Mouse (Mus musculus) MEL (cell line): ENCODE results near the gene Glra3. TPM values are rescaled to one million over a fixed set of nuclear protein-coding genes. Genes with fewer than 3 reads are reported as not detected.

ENCODE experiments used
- DNase-seq: peaks from one replicate; pipeline ENCODE4 v3.0.0; 2011; ENCODE audit warnings: low read depth, low spot score
- H3K27ac ChIP-seq: 2 replicates; pipeline ENCODE4 v1.5.1; 2012; ENCODE audit warnings: low read depth, mild to moderate bottlenecking, control low read depth, low read length, moderate library complexity; ENCODE audit not compliant: control insufficient read depth
- H3K27me3 ChIP-seq, 2 experiments: fragments of 150-350 bp in 1 of 2; sonication (generic) in 1 of 2; 2 replicates each; pipeline ENCODE4 v1.6.1; 2012; ENCODE audit warnings: low read length in 2 of 2, mild to moderate bottlenecking in 2 of 2, improper control_type of control experiment in 1 of 2, moderate library complexity in 1 of 2; ENCODE audit not compliant: insufficient read depth in 2 of 2, control insufficient read depth in 1 of 2
- H3K36me3 ChIP-seq, 2 experiments: 2 replicates each; pipeline ENCODE4 v1.6.1; 2012 to 2014; ENCODE audit warnings: low read length in 2 of 2, improper control_type of control experiment in 1 of 2, inconsistent platforms in 1 of 2, mild to moderate bottlenecking in 1 of 2; ENCODE audit not compliant: insufficient read depth in 2 of 2, control insufficient read depth in 1 of 2
- H3K4me1 ChIP-seq, 2 experiments: fragments of 150-350 bp in 1 of 2; sonication (generic) in 1 of 2; 2 replicates each; pipeline ENCODE4 v1.6.1; 2012; ENCODE audit warnings: low read length in 2 of 2, improper control_type of control experiment in 1 of 2, mild to moderate bottlenecking in 1 of 2; ENCODE audit not compliant: insufficient read depth in 2 of 2, control insufficient read depth in 1 of 2
- H3K4me3 ChIP-seq, 2 experiments: fragments of 150-350 bp in 1 of 2; sonication (generic) in 1 of 2; 2 replicates each; pipeline ENCODE4 v1.5.1; 2012; ENCODE audit warnings: low read depth in 2 of 2, low read length in 2 of 2, mild to moderate bottlenecking in 2 of 2, moderate library complexity in 2 of 2, control low read depth in 1 of 2, improper control_type of control experiment in 1 of 2; ENCODE audit not compliant: control insufficient read depth in 1 of 2, insufficient read depth in 1 of 2
- H3K79me2 ChIP-seq: 2 replicates; pipeline ENCODE4 v1.6.1; 2012; ENCODE audit warnings: mild to moderate bottlenecking, low read length, moderate library complexity; ENCODE audit not compliant: control insufficient read depth, poor library complexity, insufficient read depth
- H3K9ac ChIP-seq: 2 replicates; pipeline ENCODE4 v1.6.1; 2012; ENCODE audit warnings: low read depth, mild to moderate bottlenecking, control low read depth, low read length, moderate library complexity; ENCODE audit not compliant: control insufficient read depth, poor library complexity, severe bottlenecking
- H3K9me3 ChIP-seq: fragments of 150-350 bp; sonication (generic); replicated peaks from 2 replicates; pipeline ENCODE4 v1.6.1; 2012; ENCODE audit warnings: mild to moderate bottlenecking, low read length, improper control_type of control experiment, moderate library complexity; ENCODE audit not compliant: insufficient read depth
- CHD2 ChIP-seq: IDR thresholded peaks from 2 replicates; pipeline ENCODE4 v1.6.1; 2011; ENCODE audit warnings: low read length, improper control_type of control experiment
- E2F4 ChIP-seq: IDR thresholded peaks from 2 replicates; pipeline ENCODE4 v1.6.1; 2011; ENCODE audit warnings: low read depth, low read length, improper control_type of control experiment, borderline replicate concordance
- ELF1 ChIP-seq: IDR thresholded peaks from 2 replicates; pipeline ENCODE4 v1.6.1; 2014; ENCODE audit warnings: low read depth, mild to moderate bottlenecking, inconsistent platforms, low read length, improper control_type of control experiment, moderate library complexity
- ETS1 ChIP-seq: IDR thresholded peaks from 2 replicates; pipeline ENCODE4 v1.6.1; 2012; ENCODE audit warnings: low read depth, mild to moderate bottlenecking, inconsistent platforms, low read length, improper control_type of control experiment, moderate library complexity
- GATA1 ChIP-seq: IDR thresholded peaks from 2 replicates; pipeline ENCODE4 v1.6.1; 2011; ENCODE audit warnings: low read depth, low read length, improper control_type of control experiment
- HCFC1 ChIP-seq: IDR thresholded peaks from 2 replicates; pipeline ENCODE4 v1.6.1; 2012; ENCODE audit warnings: low read depth, mild to moderate bottlenecking, inconsistent platforms, low read length, improper control_type of control experiment, moderate library complexity
- JUND ChIP-seq: IDR thresholded peaks from 2 replicates; pipeline ENCODE4 v1.6.1; 2011; ENCODE audit warnings: low read depth, mild to moderate bottlenecking, improper control_type of control experiment, low read length
- KAT2A ChIP-seq: conservative IDR thresholded peaks from 2 replicates; pipeline ENCODE4 v1.6.1; 2012; ENCODE audit warnings: low read depth, low read length, improper control_type of control experiment, inconsistent platforms
- MAFK ChIP-seq: IDR thresholded peaks from 2 replicates; pipeline ENCODE4 v1.6.1; 2011; ENCODE audit warnings: low read depth, mild to moderate bottlenecking, low read length, improper control_type of control experiment, borderline replicate concordance
- MAZ ChIP-seq: IDR thresholded peaks from 2 replicates; pipeline ENCODE4 v1.6.1; 2012; ENCODE audit warnings: low read depth, mild to moderate bottlenecking, inconsistent platforms, low read length, improper control_type of control experiment
- MEF2A ChIP-seq: IDR thresholded peaks from 2 replicates; pipeline ENCODE4 v1.6.1; 2014; ENCODE audit warnings: low read depth, mild to moderate bottlenecking, inconsistent platforms, low read length, improper control_type of control experiment; ENCODE audit not compliant: poor library complexity, insufficient replicate concordance, severe bottlenecking; ENCODE audit errors: extremely low read depth
- MXI1 ChIP-seq: IDR thresholded peaks from 2 replicates; pipeline ENCODE4 v1.6.1; 2011; ENCODE audit warnings: mild to moderate bottlenecking, low read depth, low read length, improper control_type of control experiment
- MYB ChIP-seq: IDR thresholded peaks from 2 replicates; pipeline ENCODE4 v1.6.1; 2011; ENCODE audit warnings: mild to moderate bottlenecking, low read depth, low read length, improper control_type of control experiment
- MYC ChIP-seq: IDR thresholded peaks from 2 replicates; pipeline ENCODE4 v1.6.1; 2011; ENCODE audit warnings: low read depth, mild to moderate bottlenecking, low read length, improper control_type of control experiment, moderate library complexity
- NELFE ChIP-seq: IDR thresholded peaks from 2 replicates; pipeline ENCODE4 v1.6.1; 2011; ENCODE audit warnings: low read depth, low read length, improper control_type of control experiment
- POLR2AphosphoS5 ChIP-seq: IDR thresholded peaks from 2 replicates; pipeline ENCODE4 v1.6.1; 2012; ENCODE audit warnings: low read depth, borderline replicate concordance, mild to moderate bottlenecking, inconsistent platforms, low read length, moderate library complexity, mixed read lengths
- RAD21 ChIP-seq: IDR thresholded peaks from 2 replicates; pipeline ENCODE4 v1.6.1; 2011; ENCODE audit warnings: mild to moderate bottlenecking, low read depth, low read length, improper control_type of control experiment
- RCOR1 ChIP-seq: IDR thresholded peaks from 2 replicates; pipeline ENCODE4 v1.6.1; 2012; ENCODE audit warnings: low read depth, mild to moderate bottlenecking, inconsistent platforms, low read length, improper control_type of control experiment
- SIN3A ChIP-seq: IDR thresholded peaks from 2 replicates; pipeline ENCODE4 v1.6.1; 2012; ENCODE audit warnings: low read length, improper control_type of control experiment, inconsistent platforms
- SMC3 ChIP-seq: IDR thresholded peaks from 2 replicates; pipeline ENCODE4 v1.6.1; 2011; ENCODE audit warnings: low read depth, low read length, improper control_type of control experiment
- TBP ChIP-seq: IDR thresholded peaks from 2 replicates; pipeline ENCODE4 v1.8.0; 2011; ENCODE audit warnings: low read depth, low read length, improper control_type of control experiment
- USF1 ChIP-seq: IDR thresholded peaks from 2 replicates; pipeline ENCODE4 v1.6.1; 2014; ENCODE audit warnings: low read depth, mild to moderate bottlenecking, inconsistent platforms, low read length, improper control_type of control experiment, moderate library complexity
- USF2 ChIP-seq, 2 experiments: IDR thresholded peaks; 2 replicates each; pipeline ENCODE4 v1.6.1; 2011 to 2012; ENCODE audit warnings: improper control_type of control experiment in 2 of 2, low read length in 2 of 2, borderline replicate concordance in 1 of 2, inconsistent platforms in 1 of 2, low read depth in 1 of 2, mild to moderate bottlenecking in 1 of 2; ENCODE audit not compliant: insufficient read depth in 1 of 2
- ZKSCAN1 ChIP-seq: IDR thresholded peaks from 2 replicates; pipeline ENCODE4 v1.6.1; 2012; ENCODE audit warnings: low read depth, mild to moderate bottlenecking, inconsistent platforms, low read length, improper control_type of control experiment, moderate library complexity
- ZMIZ1 ChIP-seq: IDR thresholded peaks from 2 replicates; pipeline ENCODE4 v1.6.1; 2012; ENCODE audit warnings: low read depth, mild to moderate bottlenecking, inconsistent platforms, low read length, improper control_type of control experiment, moderate library complexity
- ZNF384 ChIP-seq: IDR thresholded peaks from 2 replicates; pipeline ENCODE4 v1.6.1; 2012; ENCODE audit warnings: low read depth, mild to moderate bottlenecking, inconsistent platforms, low read length, improper control_type of control experiment
- polyA plus RNA-seq, 2 experiments: library from polyadenylated mRNA; stranded (reverse) in 1 of 2; unstranded in 1 of 2; fragments of >175 nt in 1 of 2; fragments of >200 nt in 1 of 2; gene quantifications; 2 replicates each; pipeline versions ENCODE4 v1.2.1 to v1.2.4; 2012; ENCODE audit warnings: low replicate concordance in 2 of 2, low read depth in 1 of 2; ENCODE audit not compliant: insufficient read length in 2 of 2, insufficient read depth in 1 of 2, missing spikeins in 1 of 2
- total RNA-seq: library from RNA; depleted of rRNA; stranded (reverse); fragments of 300-350 nt; gene quantifications from 2 replicates; pipeline ENCODE4 v1.2.3, GENCODE M21; 2012

Glra3 gene
- total and polyA plus RNA-seq, 3 experiments, result not detected

DNA sequence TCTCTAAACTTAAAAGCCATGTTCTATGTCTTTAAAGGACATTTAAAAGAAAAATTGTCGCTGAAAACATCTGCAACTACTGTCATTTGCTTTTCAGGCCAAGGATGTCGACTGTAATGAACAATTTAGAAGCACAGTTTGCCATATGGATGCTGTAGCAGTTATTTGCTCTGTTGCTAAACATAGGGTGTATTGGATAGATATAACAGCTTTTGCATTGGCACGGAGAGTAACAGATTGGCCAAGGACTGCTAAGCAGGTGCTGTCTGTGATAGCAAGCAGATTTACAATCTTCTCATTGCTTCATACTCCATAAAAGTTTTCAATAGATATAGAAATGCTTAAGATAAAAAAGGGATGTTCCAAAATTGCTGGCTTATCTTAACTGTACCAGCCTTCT is 57.6 kb downstream of the Glra3 start:
- Histone ChIP-seq H3K9ac (no peak overlapping the region), H3K27me3 (no peaks in the 10 kb centered on the region), H3K9me3 (no peaks in the 10 kb centered on the region), H3K4me3 (no peak overlapping the region), H3K79me2 (no peaks in the 10 kb centered on the region), H3K27ac (no peak overlapping the region), H3K4me1 (no peaks in the 10 kb centered on the region), H3K36me3 (no peaks in the 10 kb centered on the region)
- TF ChIP-seq ZKSCAN1, result no peak
- TF ChIP-seq RAD21, result no peak
- no peak for TF ChIP-seq SMC3
- TF ChIP-seq SIN3A, result no peak
- no peak for TF ChIP-seq MYB
- TF ChIP-seq USF2 (IDR thresholded peaks at IDR 0.05; ENCODE audit: borderline replicate concordance in 1 of 2, insufficient read depth in 1 of 2, low read depth in 1 of 2, low read length in 2 of 2), result no peak
- no peak for TF ChIP-seq JUND
- TF ChIP-seq MAFK, result no peak
- TF ChIP-seq KAT2A, result no peak
- no peak for TF ChIP-seq MXI1
- TF ChIP-seq NELFE, result no peak
- DNase-seq, result no peak

DNA sequence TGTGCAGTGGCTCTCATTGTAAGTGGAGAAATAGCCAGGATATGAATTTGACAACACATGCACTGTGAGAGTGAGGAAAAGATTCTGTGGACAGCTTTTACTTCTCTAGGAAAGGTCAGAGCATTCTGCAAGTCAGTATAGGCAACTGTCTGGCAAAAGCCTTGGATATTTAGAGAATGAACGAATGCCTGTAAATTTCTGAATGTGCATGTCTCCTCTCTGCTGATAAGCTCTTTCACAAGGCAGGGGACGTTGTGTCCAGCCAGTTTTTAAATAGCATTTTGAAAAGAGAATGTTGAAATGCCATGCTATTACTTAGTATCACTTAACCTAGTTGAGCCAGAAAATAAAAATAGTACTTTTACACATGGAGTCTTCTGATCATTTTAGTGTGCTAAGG is 114.1 kb downstream of the Glra3 start:
- no peaks in the 10 kb centered on the region for H3K36me3 ChIP-seq
- H3K4me3 ChIP-seq, result no peak overlapping the region
- no peaks in the 10 kb centered on the region for H3K27me3 ChIP-seq
- no peak overlapping the region for H3K9ac ChIP-seq
- no peaks in the 10 kb centered on the region for H3K79me2 ChIP-seq
- no peak overlapping the region for H3K27ac ChIP-seq
- no peaks in the 10 kb centered on the region for H3K4me1 ChIP-seq
- no peak for DNase-seq
- TF ChIP-seq GATA1 (no peak), POLR2AphosphoS5 (no peak), NELFE (no peak), TBP (no peak), RCOR1 (no peak), MAZ (no peak), CHD2 (no peak), ZMIZ1 (no peak), MEF2A (no peak), SIN3A (no peak), HCFC1 (no peak), ETS1 (no peak), USF1 (no peak), MYC (no peak), MYB (no peak), E2F4 (no peak), ZNF384 (no peak), ELF1 (no peak)
- no peaks in the 10 kb centered on the region for H3K9me3 ChIP-seq
